9 mouse cellular contexts compared by ENCODE assay signal in the genomic region with DNA sequence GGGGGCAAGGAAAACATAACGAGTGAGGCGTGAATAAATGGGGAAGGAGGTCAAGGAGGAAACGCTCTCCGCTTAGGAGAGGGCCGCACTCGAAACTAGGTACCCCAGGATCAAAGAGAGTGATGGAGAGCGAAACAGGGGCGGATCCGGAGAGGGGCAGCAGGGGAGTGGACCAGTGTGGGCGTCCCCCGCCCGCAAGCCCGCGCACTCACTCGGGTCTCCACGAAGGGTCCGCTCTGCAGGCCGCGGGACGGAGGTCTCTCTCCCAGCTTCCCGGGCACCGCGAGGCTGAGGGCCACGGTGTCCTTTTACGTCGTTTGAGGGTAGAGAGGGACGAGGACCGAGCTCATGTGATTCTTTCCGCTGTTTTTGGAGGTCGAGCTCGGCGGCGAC. TPM values are rescaled to one million over a fixed set of nuclear protein-coding genes. Genes with fewer than 3 reads are reported as not detected.
DNase-seq lines count a peak whose midpoint lies in the region; ATAC-seq and TF ChIP-seq lines count a peak whose summit lies in the region.
"Had no signal": no experiment of that assay in that cellular context is flagged by ENCODE, and none has a peak within 500 bp of the region (broad histone marks: within the 10 kb centered on the region; RNA-seq: fewer than 3 reads in every experiment).

No protein-coding gene starts in this region.

- DNase-seq in heart, adult 8-10 months (ENCODE audit: low spot score), result peak; percentile 52
- DNase-seq in heart, postnatal 4 days, result no peak
- DNase-seq in forebrain, embryonic 10.5 days (ENCODE audit: extremely low spot score, low spot score), result no peak
- DNase-seq in limb, embryonic 14.5 days (ENCODE audit: low spot score), result peak; percentile 9

- no peak for TF ChIP-seq POLR2A in limb, embryonic 14.5 days (IDR thresholded peaks at IDR 0.05; ENCODE audit: borderline replicate concordance, extremely low read depth, insufficient read depth, insufficient read length)

- WGBS in forebrain, embryonic 10.5 days, result 0% methylated on average over 33 of the region's 33 CpGs
- WGBS in limb, embryonic 14.5 days, result 0% methylated on average over 27 of the region's 33 CpGs
- under 1% methylated on average over 33 of the region's 33 CpGs for WGBS in neural tube, embryonic 13.5 days

- H3K4me1 ChIP-seq in E14TG2a.4 (replicated peaks; ENCODE audit: low read depth, low read length), result peaks cover 42% of the 10 kb centered on the region
- H3K4me1 ChIP-seq in forebrain, embryonic 10.5 days, result peaks cover 45% of the 10 kb centered on the region
- H3K4me1 ChIP-seq in limb, embryonic 14.5 days (ENCODE audit: control insufficient read depth, insufficient read depth, low read length), result peaks cover 6% of the 10 kb centered on the region; the same call in 1 of the 2 replicates
- peaks cover 41% of the 10 kb centered on the region for H3K4me1 ChIP-seq in neural tube, embryonic 13.5 days (replicated peaks)

- peak overlapping the region; percentile 94 for H3K4me3 ChIP-seq in E14TG2a.4 (replicated peaks; ENCODE audit: low read length)
- peak overlapping the region; percentile 96 for H3K4me3 ChIP-seq in forebrain, embryonic 10.5 days
- H3K4me3 ChIP-seq in limb, embryonic 14.5 days (replicated peaks; ENCODE audit: low read length), result peak overlapping the region; percentile 95
- H3K4me3 ChIP-seq in neural tube, embryonic 13.5 days, result peak overlapping the region; percentile 92

- no peak for ATAC-seq in limb, embryonic 14.5 days (ENCODE audit: low FRiP score, low read depth)
- no peak for ATAC-seq in neural tube, embryonic 13.5 days (ENCODE audit: low read depth)
- ATAC-seq in cerebellum, adult (ENCODE audit: insufficient number of reproducible peaks, low FRiP score, low TSS enrichment), result no peak
- no peak for ATAC-seq in megakaryocyte progenitor cell, adult 5-6 weeks (replicated peaks; ENCODE audit: poor library complexity)

- H3K36me3 ChIP-seq in E14TG2a.4 (ENCODE audit: insufficient read depth, low read length), result peaks cover 13% of the 10 kb centered on the region; the same call in 1 of the 2 replicates
- peaks cover 25% of the 10 kb centered on the region for H3K36me3 ChIP-seq in forebrain, embryonic 10.5 days (replicated peaks)
- H3K36me3 ChIP-seq in limb, embryonic 14.5 days (ENCODE audit: control insufficient read depth, insufficient read depth, low read length), result peaks cover 13% of the 10 kb centered on the region
- no peaks in the 10 kb centered on the region for H3K36me3 ChIP-seq in neural tube, embryonic 13.5 days

- no peak for TF ChIP-seq CTCF in E14TG2a.4 (conservative IDR thresholded peaks at IDR 0.05; ENCODE audit: low read length)

- peak overlapping the region; percentile 95 for H3K27ac ChIP-seq in forebrain, embryonic 10.5 days
- peak overlapping the region; percentile 95 for H3K27ac ChIP-seq in limb, embryonic 14.5 days (replicated peaks; ENCODE audit: low read depth, low read length)
- H3K27ac ChIP-seq in neural tube, embryonic 13.5 days (replicated peaks), result peak overlapping the region; percentile 96

- H3K27me3 ChIP-seq in E14TG2a.4 (ENCODE audit: insufficient read depth, low read length), result peaks cover 26% of the 10 kb centered on the region
- H3K27me3 ChIP-seq in forebrain, embryonic 10.5 days (ENCODE audit: poor library complexity, severe bottlenecking), result no peaks in the 10 kb centered on the region
- H3K27me3 ChIP-seq in limb, embryonic 14.5 days (ENCODE audit: control insufficient read depth, insufficient read depth, low read length), result no peaks in the 10 kb centered on the region
- H3K27me3 ChIP-seq in neural tube, embryonic 13.5 days, result no peaks in the 10 kb centered on the region
- H3K27me3 ChIP-seq: Patski had no signal

- H3K9ac ChIP-seq in limb, embryonic 14.5 days (ENCODE audit: low read depth, low read length, severe bottlenecking), result peak overlapping the region; percentile 82
- H3K9ac ChIP-seq in neural tube, embryonic 13.5 days, result peak overlapping the region; percentile 90

- peaks cover 10% of the 10 kb centered on the region for H3K9me3 ChIP-seq in E14TG2a.4 (ENCODE audit: low read length)
- H3K9me3 ChIP-seq in forebrain, embryonic 10.5 days, result no peaks in the 10 kb centered on the region
- no peaks in the 10 kb centered on the region for H3K9me3 ChIP-seq in limb, embryonic 14.5 days (ENCODE audit: control insufficient read depth, low read length)
- H3K9me3 ChIP-seq in neural tube, embryonic 13.5 days, result no peaks in the 10 kb centered on the region

- peak overlapping the region; percentile 95 for H3K4me2 ChIP-seq in limb, embryonic 14.5 days (replicated peaks; ENCODE audit: low read depth, low read length, severe bottlenecking)
- H3K4me2 ChIP-seq in neural tube, embryonic 13.5 days, result peak overlapping the region; percentile 94

RNA-seq across cellular contexts. Expression of a gene that starts 0.9 kb away (rescaled TPM):
- 100 to 1,000 TPM in 1 of 4 experiments, 10 to 100 TPM in 3; 50.6 to 129 (median 74.7) TPM for total RNA-seq in heart, adult 8-10 months (2022)
- 10 to 100 TPM; 24.1 to 32.3 TPM for total RNA-seq in heart, postnatal 4 days (2021)
- polyA plus RNA-seq in forebrain, embryonic 10.5 days (2016; fragmentation: Nextera tagmentation; extraction: Ambion mirVana), result 20.1 and 20.3 TPM in 2 replicates
- polyA plus RNA-seq in limb, embryonic 14.5 days (2012; rRNA removed), result 23.7 and 28.1 TPM in 2 replicates
- 23.4 and 24.7 TPM in 2 replicates for polyA plus RNA-seq in limb, embryonic 14.5 days (2014; fragmentation: Nextera tagmentation; extraction: Ambion mirVana)
- 13.5 and 16.5 TPM in 2 replicates for polyA plus RNA-seq in neural tube, embryonic 13.5 days (2015; fragmentation: Nextera tagmentation; extraction: Ambion mirVana)
- total RNA-seq in megakaryocyte progenitor cell, adult 5-6 weeks (2015), result 33.9 and 36.3 TPM in 2 replicates
- 19.8 and 21.2 TPM in 2 replicates for total RNA-seq in megakaryocyte progenitor cell, adult 5-6 weeks (2017)

RNA-seq across cellular contexts. Expression of a gene that starts 14.0 kb away (rescaled TPM):
- total RNA-seq in heart, adult 8-10 months (2022), result 10 to 100 TPM; 31.9 to 39.3 (median 33.9) TPM
- 10 to 100 TPM; 57.9 to 58.9 TPM for total RNA-seq in heart, postnatal 4 days (2021)
- 255 and 271 TPM in 2 replicates for polyA plus RNA-seq in forebrain, embryonic 10.5 days (2016; fragmentation: Nextera tagmentation; extraction: Ambion mirVana)
- polyA plus RNA-seq in limb, embryonic 14.5 days (2012; rRNA removed), result 91.7 and 96.8 TPM in 2 replicates
- 159 and 163 TPM in 2 replicates for polyA plus RNA-seq in limb, embryonic 14.5 days (2014; fragmentation: Nextera tagmentation; extraction: Ambion mirVana)
- 111 and 129 TPM in 2 replicates for polyA plus RNA-seq in neural tube, embryonic 13.5 days (2015; fragmentation: Nextera tagmentation; extraction: Ambion mirVana)
- 123 and 128 TPM in 2 replicates for total RNA-seq in megakaryocyte progenitor cell, adult 5-6 weeks (2015)
- total RNA-seq in megakaryocyte progenitor cell, adult 5-6 weeks (2017), result 83.2 and 110 TPM in 2 replicates

RNA-seq across cellular contexts. Expression of a gene that starts 14.4 kb away (rescaled TPM):
- total RNA-seq in heart, adult 8-10 months (2022), result 1,000 to 10,000 TPM; 2,119 to 2,448 (median 2,260) TPM
- total RNA-seq in heart, postnatal 4 days (2021), result 1,000 to 10,000 TPM; 1,419 to 1,465 TPM
- polyA plus RNA-seq in forebrain, embryonic 10.5 days (2016; fragmentation: Nextera tagmentation; extraction: Ambion mirVana), result 147 and 148 TPM in 2 replicates
- polyA plus RNA-seq in limb, embryonic 14.5 days (2012; rRNA removed), result 158 and 183 TPM in 2 replicates
- 127 and 134 TPM in 2 replicates for polyA plus RNA-seq in limb, embryonic 14.5 days (2014; fragmentation: Nextera tagmentation; extraction: Ambion mirVana)
- 252 and 268 TPM in 2 replicates for polyA plus RNA-seq in neural tube, embryonic 13.5 days (2015; fragmentation: Nextera tagmentation; extraction: Ambion mirVana)
- total RNA-seq in megakaryocyte progenitor cell, adult 5-6 weeks (2015), result 77.3 and 90.7 TPM in 2 replicates
- 122 and 130 TPM in 2 replicates for total RNA-seq in megakaryocyte progenitor cell, adult 5-6 weeks (2017)

RNA-seq across cellular contexts. Expression of a gene that starts 55.5 kb away (rescaled TPM):
- 100 to 1,000 TPM; 125 to 157 (median 155) TPM for total RNA-seq in heart, adult 8-10 months (2022)
- total RNA-seq in heart, postnatal 4 days (2021), result 10 to 100 TPM; 38.5 to 40.5 TPM
- 13.5 and 13.7 TPM in 2 replicates for polyA plus RNA-seq in forebrain, embryonic 10.5 days (2016; fragmentation: Nextera tagmentation; extraction: Ambion mirVana)
- 45.7 and 49.2 TPM in 2 replicates for polyA plus RNA-seq in limb, embryonic 14.5 days (2012; rRNA removed)
- 25.5 and 29.3 TPM in 2 replicates for polyA plus RNA-seq in limb, embryonic 14.5 days (2014; fragmentation: Nextera tagmentation; extraction: Ambion mirVana)
- 20.6 and 21.4 TPM in 2 replicates for polyA plus RNA-seq in neural tube, embryonic 13.5 days (2015; fragmentation: Nextera tagmentation; extraction: Ambion mirVana)
- total RNA-seq in megakaryocyte progenitor cell, adult 5-6 weeks (2015), result 4.9 and 5.1 TPM in 2 replicates
- 10.4 and 11.0 TPM in 2 replicates for total RNA-seq in megakaryocyte progenitor cell, adult 5-6 weeks (2017)

Comparison
In these comparisons a context has a peak if more than half of its experiments do, and no peak if none do; other contexts are left out.
1. DNase-seq: peak in heart, adult 8-10 months (single experiment) and limb, embryonic 14.5 days (single experiment); none in heart, postnatal 4 days (single experiment) and forebrain, embryonic 10.5 days (single experiment).
2. RNA of a gene that starts 14.4 kb away (total RNA-seq): 2,119 to 2,448 TPM in heart, adult 8-10 months and 1,419 to 1,465 TPM in heart, postnatal 4 days; 77.3 to 130 TPM in megakaryocyte progenitor cell, adult 5-6 weeks; every median in the first group is over 10 times any median in the second.
3. Peak in every context shown above with its lines, with median percentiles within 50 percentile points of each other: H3K4me3 ChIP-seq and H3K27ac ChIP-seq.